Mouse (Mus musculus): ENCODE results near the gene Ankrd54. TPM values are rescaled to one million over a fixed set of nuclear protein-coding genes. Genes with fewer than 3 reads are reported as not detected.
A peak's percentile ranks its signal among the peaks of the same experiment; 100 is the strongest.

Gene Ankrd54
- total RNA-seq, 2 experiments from 2014 or later, result 9.1 to 10.7 TPM

GRCm38 (mm10) chr15:79079567-79079966, 16.9 kb upstream of the Ankrd54 start:
- DNase-seq, result no peak
- intact Hi-C loops (cut with DNase I), result no loop called here

GRCm38 (mm10) chr15:79075658-79076365, 13.1 kb upstream of the Ankrd54 start:
- intact Hi-C loops (cut with DNase I), result no loop called here
- DNase-seq, result no peak

- intact Hi-C loops (cut with DNase I), result loop anchor here (5.0 kb wide), 1 partner anchor 163 kb away; the partner anchor contains the start of gene Pdxp
- peak; percentile 92 to 94 for DNase-seq
These were observed 12.3 kb upstream of the Ankrd54 start, which contains the start of gene Eif3l for GRCm38 (mm10) chr15:79074913-79075532. Eif3l (plus strand) TSS chr15:79075179.

GRCm38 (mm10) chr15:79074446-79074845, 11.8 kb upstream of the Ankrd54 start:
- intact Hi-C loops (cut with DNase I), result loop anchor here (5.0 kb wide), 1 partner anchor 162 kb away; the partner anchor contains the start of gene Pdxp
- DNase-seq, result no peak

GRCm38 (mm10) chr15:79073752-79074151, 11.1 kb upstream of the Ankrd54 start:
- DNase-seq, result no peak
- intact Hi-C loops (cut with DNase I), result loop anchor here (5.0 kb wide), 1 partner anchor 161 kb away; the partner anchor contains the start of gene Pdxp

- peak; percentile 52 to 65 for DNase-seq
- intact Hi-C loops (cut with DNase I), result loop anchor here (1.0 to 5.0 kb wide), 2 partner anchors 33 to 159 kb away; partner anchors contain the start of gene Pdxp
These were observed 8.7 kb upstream of the Ankrd54 start for GRCm38 (mm10) chr15:79071117-79072039.

GRCm38 (mm10) chr15:79068416-79068815, 5.7 kb upstream of the Ankrd54 start:
- no peak for DNase-seq
- intact Hi-C loops (cut with DNase I), result no loop called here

GRCm38 (mm10) chr15:79067631-79068030, 4.9 kb upstream of the Ankrd54 start:
- DNase-seq, result no peak
- intact Hi-C loops (cut with DNase I), result no loop called here

GRCm38 (mm10) chr15:79066276-79066675, 3.6 kb upstream of the Ankrd54 start:
- no peak for DNase-seq
- intact Hi-C loops (cut with DNase I), result no loop called here

- intact Hi-C loops (cut with DNase I), result no loop called here
- DNase-seq, result peak; percentile 42 to 53
These were observed 2.5 kb upstream of the Ankrd54 start for GRCm38 (mm10) chr15:79065086-79065770.

- DNase-seq, result no peak
- intact Hi-C loops (cut with DNase I), result no loop called here
These were observed 557 bp upstream of the Ankrd54 start for GRCm38 (mm10) chr15:79063160-79063740.

- intact Hi-C loops (cut with DNase I), result no loop called here
These were observed 1.7 kb downstream of the Ankrd54 start for GRCm38 (mm10) chr15:79060887-79061565.

GRCm38 (mm10) chr15:79057850-79058249, 4.8 kb downstream of the Ankrd54 start:
- no peak for DNase-seq
- intact Hi-C loops (cut with DNase I), result no loop called here

More at GRCm38 (mm10) chr15:79060887-79061565, 1.7 kb downstream of the Ankrd54 start:
- DNase-seq, result no peak

GRCm38 (mm10) chr15:79056601-79057000, 6.1 kb downstream of the Ankrd54 start:
- intact Hi-C loops (cut with DNase I), result no loop called here
- DNase-seq, result no peak

GRCm38 (mm10) chr15:79052366-79052765, 10.3 kb downstream of the Ankrd54 start:
- intact Hi-C loops (cut with DNase I), result no loop called here
- DNase-seq, result no peak

GRCm38 (mm10) chr15:79051461-79052360, 11.0 kb downstream of the Ankrd54 start:
- intact Hi-C loops (cut with DNase I), result no loop called here
- peak in 1 of 2 experiments; percentile 33 for DNase-seq

- DNase-seq, result no peak
- intact Hi-C loops (cut with DNase I), result no loop called here
These were observed 11.7 kb downstream of the Ankrd54 start for GRCm38 (mm10) chr15:79050964-79051363.

GRCm38 (mm10) chr15:79050160-79050845, 12.4 kb downstream of the Ankrd54 start:
- intact Hi-C loops (cut with DNase I), result no loop called here

More at GRCm38 (mm10) chr15:79050160-79050845, 12.4 kb downstream of the Ankrd54 start:
- no peak for DNase-seq
